Mouse (Mus musculus): ENCODE measurements around the gene Pde7b. TPM values are rescaled to one million over a fixed set of nuclear protein-coding genes. Genes with fewer than 3 reads are reported as not detected.

The Pde7b gene
- polyA plus RNA-seq, 1 experiment: 17.7 TPM

GRCm38 (mm10) chr10:20575002-20575401, 149.9 kb downstream of the Pde7b start:
- H3K4me3 ChIP-seq (replicated peaks; ENCODE audit: extremely low read depth, low read depth, low read length): no peak overlapping the region
- H3K4me1 ChIP-seq (ENCODE audit: control insufficient read depth, insufficient read depth, low read length): no peaks in the 10 kb centered on the region
- TF ChIP-seq POLR2A (IDR thresholded peaks at IDR 0.05; ENCODE audit: borderline replicate concordance, extremely low read depth, low read depth, low read length) (no peak), CTCF (IDR thresholded peaks at IDR 0.05; ENCODE audit: insufficient read depth, low read length) (no peak)
- DNase-seq: no peak
- WGBS: 95% methylated on average over 11 of the region's 11 CpGs

GRCm38 (mm10) chr10:20574414-20574813, 150.5 kb downstream of the Pde7b start:
- Histone ChIP-seq H3K4me1 (ENCODE audit: control insufficient read depth, insufficient read depth, low read length) (no peaks in the 10 kb centered on the region), H3K4me3 (replicated peaks; ENCODE audit: extremely low read depth, low read depth, low read length) (no peak overlapping the region)
- WGBS: 87% methylated on average over 1 of the region's 1 CpGs
- TF ChIP-seq CTCF (IDR thresholded peaks at IDR 0.05; ENCODE audit: insufficient read depth, low read length): no peak
- no peak for TF ChIP-seq POLR2A (IDR thresholded peaks at IDR 0.05; ENCODE audit: borderline replicate concordance, extremely low read depth, low read depth, low read length)
- DNase-seq: no peak

GRCm38 (mm10) chr10:20571521-20571920, 153.4 kb downstream of the Pde7b start:
- WGBS: 76% methylated on average over 2 of the region's 2 CpGs
- TF ChIP-seq POLR2A (IDR thresholded peaks at IDR 0.05; ENCODE audit: borderline replicate concordance, extremely low read depth, low read depth, low read length) (no peak), CTCF (IDR thresholded peaks at IDR 0.05; ENCODE audit: insufficient read depth, low read length) (no peak)
- Histone ChIP-seq H3K4me3 (replicated peaks; ENCODE audit: extremely low read depth, low read depth, low read length) (no peak overlapping the region), H3K4me1 (ENCODE audit: control insufficient read depth, insufficient read depth, low read length) (no peaks in the 10 kb centered on the region)
- no peak for DNase-seq

- DNase-seq: no peak
- TF ChIP-seq CTCF (IDR thresholded peaks at IDR 0.05; ENCODE audit: insufficient read depth, low read length) (no peak), POLR2A (IDR thresholded peaks at IDR 0.05; ENCODE audit: borderline replicate concordance, extremely low read depth, low read depth, low read length) (no peak)
- 56% methylated on average over 6 of the region's 6 CpGs for WGBS
- Histone ChIP-seq H3K4me3 (replicated peaks; ENCODE audit: extremely low read depth, low read depth, low read length) (no peak overlapping the region), H3K4me1 (ENCODE audit: control insufficient read depth, insufficient read depth, low read length) (no peaks in the 10 kb centered on the region)
Observed at GRCm38 (mm10) chr10:20568630-20569029, 156.2 kb downstream of the Pde7b start.

GRCm38 (mm10) chr10:20567684-20568236, 157.1 kb downstream of the Pde7b start:
- H3K4me3 ChIP-seq (replicated peaks; ENCODE audit: extremely low read depth, low read depth, low read length): no peak overlapping the region
- no peak for DNase-seq
- WGBS: 95% methylated on average over 5 of the region's 5 CpGs
- H3K4me1 ChIP-seq (ENCODE audit: control insufficient read depth, insufficient read depth, low read length): no peaks in the 10 kb centered on the region
- TF ChIP-seq CTCF (IDR thresholded peaks at IDR 0.05; ENCODE audit: insufficient read depth, low read length): no peak
- no peak for TF ChIP-seq POLR2A (IDR thresholded peaks at IDR 0.05; ENCODE audit: borderline replicate concordance, extremely low read depth, low read depth, low read length)

GRCm38 (mm10) chr10:20556477-20556876, 168.4 kb downstream of the Pde7b start:
- WGBS: 56% methylated on average over 7 of the region's 7 CpGs
- Histone ChIP-seq H3K4me3 (replicated peaks; ENCODE audit: extremely low read depth, low read depth, low read length) (no peak overlapping the region), H3K4me1 (ENCODE audit: control insufficient read depth, insufficient read depth, low read length) (peaks cover 5% of the 10 kb centered on the region; the same call in 1 of the 2 replicates)
- TF ChIP-seq CTCF (IDR thresholded peaks at IDR 0.05; ENCODE audit: insufficient read depth, low read length) (no peak), POLR2A (IDR thresholded peaks at IDR 0.05; ENCODE audit: borderline replicate concordance, extremely low read depth, low read depth, low read length) (no peak)
- DNase-seq: no peak

GRCm38 (mm10) chr10:20551341-20551740, 173.5 kb downstream of the Pde7b start:
- Histone ChIP-seq H3K4me3 (replicated peaks; ENCODE audit: extremely low read depth, low read depth, low read length) (no peak overlapping the region), H3K4me1 (ENCODE audit: control insufficient read depth, insufficient read depth, low read length) (peaks cover 18% of the 10 kb centered on the region)
- DNase-seq: no peak
- TF ChIP-seq CTCF (IDR thresholded peaks at IDR 0.05; ENCODE audit: insufficient read depth, low read length): no peak
- TF ChIP-seq POLR2A (IDR thresholded peaks at IDR 0.05; ENCODE audit: borderline replicate concordance, extremely low read depth, low read depth, low read length): no peak

GRCm38 (mm10) chr10:20550771-20551170, 174.1 kb downstream of the Pde7b start:
- 23% methylated on average over 3 of the region's 3 CpGs for WGBS
- no peak for DNase-seq
- Histone ChIP-seq H3K4me3 (replicated peaks; ENCODE audit: extremely low read depth, low read depth, low read length) (no peak overlapping the region), H3K4me1 (ENCODE audit: control insufficient read depth, insufficient read depth, low read length) (peaks cover 18% of the 10 kb centered on the region)
- no peak for TF ChIP-seq POLR2A (IDR thresholded peaks at IDR 0.05; ENCODE audit: borderline replicate concordance, extremely low read depth, low read depth, low read length)
- TF ChIP-seq CTCF (IDR thresholded peaks at IDR 0.05; ENCODE audit: insufficient read depth, low read length): no peak

- no peak for TF ChIP-seq POLR2A (IDR thresholded peaks at IDR 0.05; ENCODE audit: borderline replicate concordance, extremely low read depth, low read depth, low read length)
- TF ChIP-seq CTCF (IDR thresholded peaks at IDR 0.05; ENCODE audit: insufficient read depth, low read length): no peak
- WGBS: 55% methylated on average over 5 of the region's 5 CpGs
- H3K4me3 ChIP-seq (replicated peaks; ENCODE audit: extremely low read depth, low read depth, low read length): no peak overlapping the region
- H3K4me1 ChIP-seq (ENCODE audit: control insufficient read depth, insufficient read depth, low read length): peaks cover 18% of the 10 kb centered on the region
- no peak for DNase-seq
Observed at GRCm38 (mm10) chr10:20550161-20550560, 174.7 kb downstream of the Pde7b start.

- Histone ChIP-seq H3K4me3 (replicated peaks; ENCODE audit: extremely low read depth, low read depth, low read length) (no peak overlapping the region), H3K4me1 (ENCODE audit: control insufficient read depth, insufficient read depth, low read length) (peaks cover 18% of the 10 kb centered on the region)
- 55% methylated on average over 13 of the region's 13 CpGs for WGBS
- TF ChIP-seq CTCF (IDR thresholded peaks at IDR 0.05; ENCODE audit: insufficient read depth, low read length) (no peak), POLR2A (IDR thresholded peaks at IDR 0.05; ENCODE audit: borderline replicate concordance, extremely low read depth, low read depth, low read length) (no peak)
- no peak for DNase-seq
Observed at GRCm38 (mm10) chr10:20548833-20549710, 175.8 kb downstream of the Pde7b start.

Measured in lung, adult 2 months (tissue).